Mouse (Mus musculus) liver, postnatal 0 days (tissue): ENCODE results near the gene Bfsp1.

Source experiments
- CTCF ChIP-seq: sonication (generic); IDR thresholded peaks from 2 replicates; pipeline ENCODE4 v1.5.1; 2016; ENCODE audit warnings: antibody characterized with exemption, low read depth
- EP300 ChIP-seq: IDR thresholded peaks from 2 replicates; pipeline ENCODE4 v1.6.1; 2016; ENCODE audit warnings: antibody characterized with exemption, low read depth, mild to moderate bottlenecking

DNA sequence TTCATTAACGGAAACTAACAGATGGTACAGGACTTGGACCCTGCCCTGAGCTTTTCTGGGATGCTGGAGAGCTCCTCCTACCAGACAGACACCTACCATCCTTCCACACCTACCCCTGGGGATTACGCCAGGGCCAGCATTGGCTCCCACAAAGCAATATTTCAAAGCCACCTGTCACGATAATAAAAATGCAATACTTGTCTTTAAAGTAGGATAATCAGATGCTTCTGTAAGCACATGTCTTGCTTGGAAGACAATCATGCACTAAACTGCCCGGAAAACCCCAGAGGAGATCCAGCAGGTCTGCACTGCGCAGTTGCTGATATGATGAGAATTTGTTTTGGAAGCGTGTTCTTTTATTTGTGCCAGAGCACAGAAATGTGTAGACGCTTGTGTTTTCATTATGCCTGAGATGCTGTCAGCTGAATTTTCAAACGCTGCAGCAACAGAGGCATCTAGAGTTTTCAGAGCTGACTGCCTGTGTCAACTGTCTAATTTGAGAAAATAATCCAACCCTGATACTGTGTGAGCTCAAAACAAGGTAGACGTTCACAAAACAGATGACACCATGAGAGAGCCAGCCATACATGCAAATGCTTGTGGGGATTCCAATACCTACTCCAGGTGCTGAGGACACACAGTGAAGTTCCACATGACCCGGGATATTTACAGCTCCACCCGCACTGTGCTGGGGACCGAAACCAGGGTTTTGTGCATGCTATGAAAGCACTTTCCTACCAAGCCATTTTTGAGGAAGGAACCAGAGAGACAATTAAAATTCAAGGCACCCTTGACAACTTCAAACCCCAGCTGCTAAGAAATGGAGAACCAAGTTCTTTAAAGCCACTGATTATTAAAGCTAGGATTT, 11.4 kb downstream of the Bfsp1 start:
- TF ChIP-seq CTCF (no peak), EP300 (no peak)
